Mouse (Mus musculus): ENCODE data around the gene Chchd10. TPM values are rescaled to one million over a fixed set of nuclear protein-coding genes. Genes with fewer than 3 reads are reported as not detected.
"Not testable (repeated sequence)": the region's sequence is repeated elsewhere in the genome, so short reads cannot be mapped to it uniquely, and the experiment has no call there.

Chchd10 gene
- polyA plus RNA-seq (2016; fragmentation: Nextera tagmentation; extraction: Ambion mirVana) = 4.9 and 5.8 TPM in 2 replicates

- DNase-seq (ENCODE audit: low spot score) = no peak
- Histone ChIP-seq H3K4me3 (peak within 1 kb of the TSS; percentile 77), H3K27me3 (ENCODE audit: low read depth, poor library complexity, severe bottlenecking) (peaks cover 87% of the 10 kb centered on the region), H3K36me3 (peaks cover 5% of the 10 kb centered on the region), H3K27ac (peak within 1 kb of the TSS; percentile 94), H3K9me3 (replicated peaks) (no peaks in the 10 kb centered on the region), H3K4me1 (peaks cover 49% of the 10 kb centered on the region)
- 23% methylated on average over 6 of the region's 6 CpGs for WGBS
Observed at GRCm38 (mm10) chr10:75932891-75933290, at the start of gene Chchd10. TSS of gene Chchd10 (plus strand) at chr10:75933130.

GRCm38 (mm10) chr10:75883232-75883552 is 49.7 kb upstream of the Chchd10 start:
- Histone ChIP-seq H3K27ac (0 out of 2 replicates have a peak overlapping the region, but pooled peaks have one; percentile 19), H3K4me3 (peak overlapping the region; percentile 36), H3K4me1 (peaks cover 24% of the 10 kb centered on the region), H3K27me3 (ENCODE audit: low read depth, poor library complexity, severe bottlenecking) (no peaks in the 10 kb centered on the region), H3K9me3 (replicated peaks) (no peaks in the 10 kb centered on the region), H3K36me3 (no peaks in the 10 kb centered on the region)
- DNase-seq (ENCODE audit: low spot score) = peak; percentile 79
- WGBS = 1% methylated on average over 10 of the region's 10 CpGs

GRCm38 (mm10) chr10:75884742-75885141 is 48.2 kb upstream of the Chchd10 start:
- peaks cover 34% of the 10 kb centered on the region for H3K4me1 ChIP-seq
- no peaks in the 10 kb centered on the region for H3K9me3 ChIP-seq (replicated peaks)
- H3K27ac ChIP-seq = no peak overlapping the region
- no peak overlapping the region for H3K4me3 ChIP-seq
- no peak for DNase-seq (ENCODE audit: low spot score)
- 95% methylated on average over 8 of the region's 8 CpGs for WGBS
- H3K36me3 ChIP-seq = no peaks in the 10 kb centered on the region
- no peaks in the 10 kb centered on the region for H3K27me3 ChIP-seq (ENCODE audit: low read depth, poor library complexity, severe bottlenecking)

GRCm38 (mm10) chr10:75887504-75887903 is 45.4 kb upstream of the Chchd10 start:
- not testable (repeated sequence) for H3K27me3 ChIP-seq (ENCODE audit: low read depth, poor library complexity, severe bottlenecking); H3K9me3 ChIP-seq (replicated peaks); DNase-seq (ENCODE audit: low spot score); H3K36me3 ChIP-seq; H3K27ac ChIP-seq; H3K4me3 ChIP-seq
- WGBS = 94% methylated on average over 5 of the region's 5 CpGs
- H3K4me1 ChIP-seq = peaks cover 22% of the 10 kb centered on the region

- Histone ChIP-seq H3K4me1 (peaks cover 31% of the 10 kb centered on the region), H3K27me3 (ENCODE audit: low read depth, poor library complexity, severe bottlenecking) (no peaks in the 10 kb centered on the region), H3K27ac (0 out of 2 replicates have a peak overlapping the region, but pooled peaks have one; percentile 20), H3K36me3 (peaks cover 11% of the 10 kb centered on the region), H3K9me3 (replicated peaks) (no peaks in the 10 kb centered on the region), H3K4me3 (no peak overlapping the region)
- WGBS = 42% methylated on average over 8 of the region's 8 CpGs
- no peak for DNase-seq (ENCODE audit: low spot score)
Observed at GRCm38 (mm10) chr10:75889406-75890153, 43.4 kb upstream of the Chchd10 start.

GRCm38 (mm10) chr10:75893089-75893750 is 39.7 kb upstream of the Chchd10 start, which contains the start of gene Derl3:
TSS of gene Derl3 (plus strand) at chr10:75893413.
- Histone ChIP-seq H3K4me1 (peaks cover 33% of the 10 kb centered on the region), H3K27me3 (ENCODE audit: low read depth, poor library complexity, severe bottlenecking) (no peaks in the 10 kb centered on the region), H3K9me3 (replicated peaks) (no peaks in the 10 kb centered on the region), H3K4me3 (peak within 1 kb of the TSS; percentile 56), H3K27ac (peak within 1 kb of the TSS; percentile 83), H3K36me3 (peaks cover 47% of the 10 kb centered on the region)
- 1% methylated on average over 51 of the region's 51 CpGs for whole genome bisulfite sequencing
- peak; percentile 93 for DNase-seq (ENCODE audit: low spot score)

- 74% methylated on average over 6 of the region's 6 CpGs for WGBS
- Histone ChIP-seq H3K36me3 (peaks cover 60% of the 10 kb centered on the region), H3K27ac (no peak overlapping the region), H3K9me3 (replicated peaks) (no peaks in the 10 kb centered on the region), H3K4me3 (no peak overlapping the region), H3K27me3 (ENCODE audit: low read depth, poor library complexity, severe bottlenecking) (no peaks in the 10 kb centered on the region), H3K4me1 (peaks cover 24% of the 10 kb centered on the region)
- DNase-seq (ENCODE audit: low spot score) = no peak
Observed at GRCm38 (mm10) chr10:75894601-75895000, 38.3 kb upstream of the Chchd10 start.

- DNase-seq (ENCODE audit: low spot score) = no peak
- H3K9me3 ChIP-seq (replicated peaks) = no peaks in the 10 kb centered on the region
- H3K4me1 ChIP-seq = peaks cover 20% of the 10 kb centered on the region
- H3K36me3 ChIP-seq = peaks cover 71% of the 10 kb centered on the region
- WGBS = 96% methylated on average over 5 of the region's 5 CpGs
- no peak overlapping the region for H3K4me3 ChIP-seq
- no peaks in the 10 kb centered on the region for H3K27me3 ChIP-seq (ENCODE audit: low read depth, poor library complexity, severe bottlenecking)
- H3K27ac ChIP-seq = no peak overlapping the region
Observed at GRCm38 (mm10) chr10:75895730-75896129, 37.2 kb upstream of the Chchd10 start.

GRCm38 (mm10) chr10:75896208-75896607 is 36.7 kb upstream of the Chchd10 start:
- Histone ChIP-seq H3K27me3 (ENCODE audit: low read depth, poor library complexity, severe bottlenecking) (no peaks in the 10 kb centered on the region), H3K4me1 (peaks cover 20% of the 10 kb centered on the region), H3K4me3 (no peak overlapping the region), H3K36me3 (peaks cover 76% of the 10 kb centered on the region), H3K9me3 (replicated peaks) (no peaks in the 10 kb centered on the region), H3K27ac (no peak overlapping the region)
- no peak for DNase-seq (ENCODE audit: low spot score)
- WGBS = 100% methylated on average over 1 of the region's 1 CpGs

GRCm38 (mm10) chr10:75897373-75897772 is 35.6 kb upstream of the Chchd10 start:
- Histone ChIP-seq H3K27me3 (ENCODE audit: low read depth, poor library complexity, severe bottlenecking) (no peaks in the 10 kb centered on the region), H3K9me3 (replicated peaks) (no peaks in the 10 kb centered on the region), H3K27ac (no peak overlapping the region), H3K4me1 (peaks cover 20% of the 10 kb centered on the region), H3K4me3 (no peak overlapping the region), H3K36me3 (peaks cover 87% of the 10 kb centered on the region)
- peak; percentile 83 for DNase-seq (ENCODE audit: low spot score)
- 51% methylated on average over 6 of the region's 6 CpGs for WGBS

- DNase-seq (ENCODE audit: low spot score) = no peak
- Histone ChIP-seq H3K27ac (no peak overlapping the region), H3K36me3 (peaks cover 95% of the 10 kb centered on the region), H3K4me1 (peaks cover 16% of the 10 kb centered on the region), H3K9me3 (replicated peaks) (no peaks in the 10 kb centered on the region), H3K27me3 (ENCODE audit: low read depth, poor library complexity, severe bottlenecking) (no peaks in the 10 kb centered on the region), H3K4me3 (no peak overlapping the region)
- WGBS = 81% methylated on average over 6 of the region's 6 CpGs
Observed at GRCm38 (mm10) chr10:75898039-75898564, 34.8 kb upstream of the Chchd10 start.

- Histone ChIP-seq H3K9me3 (replicated peaks) (no peaks in the 10 kb centered on the region), H3K27me3 (ENCODE audit: low read depth, poor library complexity, severe bottlenecking) (no peaks in the 10 kb centered on the region), H3K36me3 (peaks cover 98% of the 10 kb centered on the region), H3K4me1 (peaks cover 9% of the 10 kb centered on the region), H3K27ac (no peak overlapping the region), H3K4me3 (no peak overlapping the region)
- DNase-seq (ENCODE audit: low spot score) = no peak
- WGBS = 81% methylated on average over 3 of the region's 3 CpGs
Observed at GRCm38 (mm10) chr10:75898846-75899245, 34.1 kb upstream of the Chchd10 start.

- WGBS = 94% methylated on average over 5 of the region's 5 CpGs
- DNase-seq (ENCODE audit: low spot score) = no peak
- H3K27me3 ChIP-seq (ENCODE audit: low read depth, poor library complexity, severe bottlenecking) = no peaks in the 10 kb centered on the region
- peaks cover 97% of the 10 kb centered on the region for H3K36me3 ChIP-seq
- H3K9me3 ChIP-seq (replicated peaks) = no peaks in the 10 kb centered on the region
- H3K27ac ChIP-seq = no peak overlapping the region
- H3K4me1 ChIP-seq = no peaks in the 10 kb centered on the region
- H3K4me3 ChIP-seq = no peak overlapping the region
Observed at GRCm38 (mm10) chr10:75904391-75904790, 28.5 kb upstream of the Chchd10 start.
